Mouse (Mus musculus): ENCODE results near the gene Tamm41.

DNA sequence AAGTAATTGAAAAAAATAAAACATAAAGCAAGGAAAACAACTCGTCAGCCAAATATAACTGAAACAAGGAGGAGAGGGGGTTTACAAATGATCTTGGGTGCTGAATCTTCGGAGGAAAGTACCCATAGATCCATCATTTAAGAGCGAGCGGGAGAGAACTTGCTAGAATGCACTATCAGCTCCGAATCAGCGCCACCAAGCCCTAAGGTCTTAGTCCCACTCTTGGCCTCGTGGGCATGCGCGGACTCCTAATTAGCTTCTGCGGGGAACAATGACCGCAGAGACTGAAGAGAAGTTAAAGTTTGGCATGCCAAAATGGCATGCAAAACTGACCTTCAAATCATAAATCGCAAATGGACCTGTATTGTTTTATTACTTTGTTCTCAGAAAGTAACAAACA lies 70.1 kb downstream of the Tamm41 start:
- no peak for TF ChIP-seq MAX (IDR thresholded peaks at IDR 0.05)
- TF ChIP-seq CTCF (IDR thresholded peaks at IDR 0.05; ENCODE audit: control insufficient read depth, insufficient read depth, insufficient read length) = no peak
- no peak for TF ChIP-seq MYOG (IDR thresholded peaks at IDR 0.05; ENCODE audit: control insufficient read depth, extremely low read depth, insufficient read length)
- no peak for TF ChIP-seq MYOD1 (IDR thresholded peaks at IDR 0.05; ENCODE audit: control insufficient read depth, insufficient read length, low read depth)
- TF ChIP-seq FOSL1 (IDR thresholded peaks at IDR 0.05; ENCODE audit: insufficient read depth, low read length, poor library complexity, severe bottlenecking) = no peak
- TF ChIP-seq USF1 (IDR thresholded peaks at IDR 0.05; ENCODE audit: low read depth) = no peak
